Mouse (Mus musculus) granulocyte monocyte progenitor cell, adult 5-6 weeks (primary cell): ENCODE results near the gene Colgalt2. TPM values are rescaled to one million over a fixed set of nuclear protein-coding genes. Genes with fewer than 3 reads are reported as not detected.

Experiments
- ATAC-seq: replicated peaks from 2 replicates; pipeline ENCODE4 v1.8.0; 2016; ENCODE audit warnings: mild to moderate bottlenecking, moderate TSS enrichment, inconsistent platforms; ENCODE audit not compliant: poor library complexity, severe bottlenecking
- total RNA-seq, 2 experiments: library from RNA; stranded (forward) in 1 of 2; stranded (reverse) in 1 of 2; fragments of 200-712, 200-1000 nt in 1 of 2; fragments of >200 nt in 1 of 2; fragmentation: Nextera tagmentation in 1 of 2; gene quantifications; 2 replicates each; pipeline ENCODE4 v1.2.3; 2014 to 2017

Gene Colgalt2
- total RNA-seq, 2 experiments from 2014 or later: not detected

GRCm38 (mm10) chr1:152526154-152526553 lies 126.5 kb downstream of the Colgalt2 start:
- ATAC-seq: no peak

GRCm38 (mm10) chr1:152528214-152528613 lies 128.6 kb downstream of the Colgalt2 start:
- no peak for ATAC-seq

- peak; percentile 86 for ATAC-seq
Observed at GRCm38 (mm10) chr1:152528778-152529177, 129.1 kb downstream of the Colgalt2 start.

- no peak for ATAC-seq
Observed at GRCm38 (mm10) chr1:152531498-152531897, 131.9 kb downstream of the Colgalt2 start.

DNA sequence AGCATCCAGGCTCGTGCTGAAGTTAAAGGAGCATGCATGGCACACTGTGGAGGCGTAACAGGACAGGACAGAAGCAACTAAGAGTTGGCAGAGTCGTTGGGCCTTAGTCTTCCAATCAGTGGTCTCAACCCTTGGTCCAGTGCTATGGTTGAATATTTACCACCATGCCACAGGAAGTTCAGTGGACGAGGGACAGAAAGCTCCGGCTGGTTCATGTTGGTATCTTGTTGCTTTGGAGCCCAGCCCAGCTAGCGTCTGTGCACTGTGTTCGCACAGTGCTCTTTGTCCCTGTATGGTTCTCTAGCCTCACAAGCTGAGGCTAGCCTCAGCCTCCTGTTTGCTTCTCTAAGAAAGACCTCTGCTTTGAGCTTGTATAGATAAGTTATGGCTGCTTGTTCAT lies 134.9 kb downstream of the Colgalt2 start:
- ATAC-seq: no peak

- ATAC-seq: peak; percentile 51
Observed at GRCm38 (mm10) chr1:152536416-152537018, 136.9 kb downstream of the Colgalt2 start.

GRCm38 (mm10) chr1:152537186-152537585 lies 137.6 kb downstream of the Colgalt2 start:
- ATAC-seq: no peak

DNA sequence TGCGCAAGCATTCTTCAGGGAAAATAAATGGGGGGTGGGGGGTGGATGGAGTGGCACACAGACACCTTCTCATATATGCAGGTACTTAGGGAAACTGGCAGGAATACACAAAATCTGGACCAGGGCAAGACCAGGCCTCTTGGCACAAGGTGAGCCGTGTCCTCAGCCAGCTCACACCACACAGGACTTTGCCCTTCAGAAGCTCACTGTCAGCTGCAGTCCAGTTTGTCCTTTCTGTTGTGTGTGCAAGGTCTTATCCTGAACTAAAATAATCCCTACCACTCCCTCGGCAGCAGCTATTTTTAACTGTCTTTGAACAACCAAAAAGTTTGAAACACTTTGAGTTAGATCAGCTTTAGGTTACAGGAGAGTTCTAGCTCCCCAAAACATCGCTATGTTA lies 139.2 kb downstream of the Colgalt2 start:
- ATAC-seq: no peak

DNA sequence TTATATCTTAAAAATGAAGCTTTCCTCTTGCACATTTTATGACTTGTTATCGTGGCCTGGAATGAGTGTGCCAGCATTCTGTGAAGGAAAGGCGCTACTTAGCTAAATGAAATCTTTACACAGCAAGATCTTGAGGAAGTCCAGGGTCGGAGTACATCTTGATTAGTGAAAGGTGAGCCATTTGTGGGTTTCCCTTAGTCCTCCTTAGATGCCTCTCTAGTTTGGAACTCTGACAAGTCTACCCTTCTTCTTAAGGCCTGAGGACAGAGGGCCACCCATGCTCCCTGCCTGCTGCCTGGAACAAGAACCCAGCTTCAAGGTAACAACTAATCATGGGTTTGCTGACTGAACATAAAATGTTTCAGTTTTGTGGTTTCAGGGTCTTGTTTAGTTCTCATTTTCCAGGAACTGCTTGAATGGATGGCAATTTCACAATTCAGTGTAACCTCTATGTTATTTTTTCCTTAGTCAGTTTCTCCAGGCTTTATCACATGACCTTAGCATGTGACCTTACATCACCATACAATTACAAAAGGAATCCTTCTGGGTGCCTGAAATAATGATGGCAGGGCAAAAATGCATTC lies 140.8 kb downstream of the Colgalt2 start:
- peak; percentile 75 for ATAC-seq

GRCm38 (mm10) chr1:152542747-152543378 lies 143.2 kb downstream of the Colgalt2 start:
- ATAC-seq: no peak

- ATAC-seq: no peak
Observed at GRCm38 (mm10) chr1:152543449-152544159, 144.0 kb downstream of the Colgalt2 start.

GRCm38 (mm10) chr1:152549061-152549738 lies 149.6 kb downstream of the Colgalt2 start:
- no peak for ATAC-seq

DNA sequence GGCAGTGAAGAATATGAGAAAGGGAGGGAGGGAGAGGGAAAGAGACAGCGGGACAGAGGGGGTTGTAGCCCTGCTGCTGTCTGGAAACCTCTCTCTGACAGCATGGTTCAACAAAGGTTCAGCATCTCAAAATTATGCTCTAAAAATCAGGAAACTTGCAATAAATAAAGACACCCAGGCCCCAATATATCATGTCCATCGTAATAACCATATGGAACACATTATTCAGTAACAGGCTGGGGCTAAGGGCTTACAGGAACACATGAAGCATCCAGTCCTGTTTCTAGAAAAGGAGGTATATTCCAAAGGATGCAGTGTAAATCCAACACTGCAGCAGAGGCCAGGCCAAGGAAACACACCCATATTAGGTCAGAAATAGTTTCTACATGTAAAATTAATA lies 150.9 kb downstream of the Colgalt2 start:
- no peak for ATAC-seq

DNA sequence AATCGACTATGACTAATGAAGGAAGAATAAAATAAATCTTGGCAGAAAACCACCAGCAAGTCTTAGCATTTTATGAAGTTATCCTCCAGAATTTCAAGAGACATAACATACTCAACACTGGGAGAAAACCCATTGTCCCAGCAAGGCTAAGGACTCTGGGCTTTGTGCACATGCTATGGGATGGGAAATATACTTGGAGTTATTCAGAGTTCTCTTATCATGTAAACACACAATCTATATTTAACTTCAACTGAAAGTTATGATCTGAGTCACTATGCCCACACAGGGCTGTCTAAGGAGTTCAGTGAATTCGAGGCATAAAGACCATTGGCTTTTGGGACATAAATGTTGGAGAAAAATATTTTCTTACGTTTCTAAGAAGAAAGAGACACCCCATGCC lies 151.3 kb downstream of the Colgalt2 start:
- ATAC-seq: no peak

GRCm38 (mm10) chr1:152553912-152554547 lies 154.4 kb downstream of the Colgalt2 start:
- ATAC-seq: peak; percentile 74

DNA sequence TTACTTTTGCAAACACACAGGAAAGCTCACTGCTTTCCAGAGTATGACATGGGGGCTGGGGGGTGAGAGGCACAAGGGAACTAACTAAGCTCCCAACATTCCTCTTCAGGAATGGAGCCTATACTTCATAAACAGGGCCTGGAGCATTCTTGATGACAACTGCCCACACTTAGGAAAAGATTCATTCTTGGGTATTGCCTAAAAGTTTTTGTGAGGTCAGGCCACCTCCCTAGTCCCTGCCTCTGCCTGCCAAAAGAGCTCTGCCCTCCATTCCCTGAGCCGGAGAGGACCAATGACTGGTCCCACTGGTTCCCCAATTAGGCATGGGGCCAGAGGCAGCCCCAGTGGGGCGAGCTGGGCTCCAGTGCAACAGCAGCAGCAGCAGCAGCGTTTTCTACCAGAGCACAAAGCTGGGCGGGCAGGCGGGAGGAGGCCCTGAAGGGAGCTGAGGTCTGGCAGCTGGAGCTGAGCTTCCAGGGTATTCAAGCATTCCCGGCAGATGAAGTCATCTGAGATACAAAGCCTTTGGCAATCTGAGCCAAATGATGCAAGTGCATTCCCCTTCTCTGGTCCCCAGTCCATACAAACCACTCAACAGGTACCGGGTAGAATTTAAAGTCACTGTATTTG lies 156.4 kb downstream of the Colgalt2 start:
- ATAC-seq: no peak

GRCm38 (mm10) chr1:152556576-152557281 lies 157.1 kb downstream of the Colgalt2 start:
- no peak for ATAC-seq
